In the genomic region with DNA sequence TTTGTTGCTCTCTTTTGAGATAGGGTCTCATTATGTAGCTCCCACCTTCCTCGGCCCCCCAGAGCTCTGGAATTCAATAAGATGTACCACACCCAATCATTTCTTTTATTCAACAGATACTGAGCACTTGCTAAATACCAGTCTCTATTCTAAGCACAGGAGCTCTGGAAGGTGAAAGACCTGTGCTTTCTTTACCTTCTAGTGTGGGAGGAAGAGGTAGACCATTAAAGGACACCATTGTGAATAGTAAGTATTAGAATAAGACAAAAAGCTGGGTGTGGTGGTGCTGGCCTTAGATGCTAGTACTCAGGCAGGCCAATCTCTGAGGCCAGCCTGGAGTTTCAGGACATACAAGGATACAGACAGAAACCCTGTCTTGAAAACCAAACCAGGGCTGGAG, we compare ENCODE assay signal across 24 mouse cellular contexts.
"Had no signal": no experiment of that assay in that cellular context is flagged by ENCODE, and none has a peak within 500 bp of the region (broad histone marks: within the 10 kb centered on the region; RNA-seq: fewer than 3 reads in every experiment).

No protein-coding gene starts in this region.

- H3K27me3 ChIP-seq: limb, embryonic 13.5 days; liver, embryonic 15.5 days; lung, embryonic 15.5 days; megakaryocyte, embryonic 14.5 days; midbrain, embryonic 13.5 days; neural tube, embryonic 13.5 days; stomach, embryonic 15.5 days had no signal

- DNase-seq: kidney, postnatal 25 days; layer of hippocampus, adult 9-11 months; liver; lung, adult 18-20 months; lung, postnatal 10 days; lung, postnatal 36 days; retina, postnatal 1 day; right cerebral cortex, postnatal 25 days; spleen, adult 18-20 months; thymus, adult 2 months; thymus, postnatal 14 days had no signal

- H3K27ac ChIP-seq: kidney, postnatal 0 days; layer of hippocampus, adult 2 months; limb, embryonic 10.5 days; limb, embryonic 13.5 days; liver, embryonic 12.5 days; liver, embryonic 15.5 days; lung, embryonic 15.5 days; midbrain, embryonic 10.5 days; midbrain, embryonic 13.5 days; neural tube, embryonic 13.5 days; stomach, embryonic 15.5 days had no signal

- H3K4me1 ChIP-seq: limb, embryonic 10.5 days; limb, embryonic 13.5 days; liver, embryonic 12.5 days; liver, embryonic 15.5 days; lung, embryonic 15.5 days; megakaryocyte, embryonic 14.5 days; midbrain, embryonic 10.5 days; midbrain, embryonic 13.5 days; neural tube, embryonic 13.5 days; stomach, embryonic 15.5 days had no signal

- H3K36me3 ChIP-seq: limb, embryonic 10.5 days; limb, embryonic 13.5 days; liver, embryonic 12.5 days; liver, embryonic 15.5 days; lung, embryonic 15.5 days; midbrain, embryonic 13.5 days; neural tube, embryonic 13.5 days; stomach, embryonic 15.5 days had no signal

- H3K4me3 ChIP-seq: layer of hippocampus, adult 2 months; limb, embryonic 10.5 days; limb, embryonic 13.5 days; liver, embryonic 12.5 days; liver, embryonic 15.5 days; lung, embryonic 15.5 days; megakaryocyte, embryonic 14.5 days; midbrain, embryonic 10.5 days; midbrain, embryonic 13.5 days; myocyte; neural tube, embryonic 13.5 days; stomach, embryonic 15.5 days had no signal

- H3K9me3 ChIP-seq: limb, embryonic 10.5 days; limb, embryonic 13.5 days; liver, embryonic 12.5 days; liver, embryonic 15.5 days; lung, embryonic 15.5 days; megakaryocyte, embryonic 14.5 days; midbrain, embryonic 10.5 days; midbrain, embryonic 13.5 days; neural tube, embryonic 13.5 days; stomach, embryonic 15.5 days had no signal

- H3K9ac ChIP-seq: limb, embryonic 13.5 days; liver, embryonic 12.5 days; liver, embryonic 15.5 days; lung, embryonic 15.5 days; midbrain, embryonic 13.5 days; neural tube, embryonic 13.5 days; stomach, embryonic 15.5 days had no signal
